Mouse (Mus musculus): ENCODE measurements around the gene Wwtr1. TPM values are rescaled to one million over a fixed set of nuclear protein-coding genes. Genes with fewer than 3 reads are reported as not detected.

Wwtr1 gene
- polyA plus RNA-seq, 1 experiment from 2014 or later: 17.4 TPM

DNA sequence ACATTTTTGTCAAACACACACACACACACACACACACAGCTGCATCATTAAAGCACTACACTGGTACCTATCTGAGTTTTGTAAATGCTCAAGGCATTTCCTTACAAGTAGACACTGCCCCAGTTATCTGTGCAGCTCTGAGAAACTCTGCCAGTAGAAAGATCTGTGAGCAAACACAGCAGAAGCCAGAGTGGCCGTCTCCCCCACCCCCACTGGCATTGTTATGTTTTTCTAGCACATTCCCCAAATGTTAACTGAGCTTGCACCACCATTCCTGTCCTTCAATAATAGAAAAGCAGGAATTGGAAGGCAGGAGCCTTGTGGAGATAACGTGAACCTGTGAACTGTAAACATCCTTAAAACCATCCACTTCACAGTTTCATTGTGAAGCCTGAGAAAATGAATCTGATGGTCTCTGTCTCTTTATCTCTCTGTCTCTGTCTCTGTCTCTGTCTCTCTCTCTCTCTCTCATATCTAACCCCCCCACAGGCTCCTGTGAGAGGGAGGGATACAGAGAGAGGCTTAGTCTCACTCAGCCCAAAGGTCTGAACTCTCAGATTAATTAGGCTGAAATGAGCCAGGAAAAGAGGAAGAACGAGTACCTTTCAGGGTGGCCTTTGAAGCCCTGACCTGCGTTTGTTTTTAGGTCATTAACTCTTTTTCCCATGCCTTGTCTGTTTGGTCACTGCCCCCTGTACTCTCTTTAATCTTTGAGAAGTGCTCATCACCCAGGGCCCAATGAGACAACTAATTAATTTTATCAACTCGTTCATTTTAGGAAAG is 146.8 kb downstream of the Wwtr1 start:
- Histone ChIP-seq H3K9ac (ENCODE audit: low read length) (no peak overlapping the region), H3K4me3 (ENCODE audit: control insufficient read depth in 1 of 2, insufficient read depth in 1 of 2, low read depth in 1 of 2, low read length in 2 of 2) (no peak overlapping the region), H3K4me2 (ENCODE audit: low read length) (no peak overlapping the region), H3K9me3 (ENCODE audit: control insufficient read depth, low read length) (no peaks in the 10 kb centered on the region), H3K4me1 (ENCODE audit: control insufficient read depth in 2 of 2, insufficient read depth in 2 of 2, low read length in 2 of 2) (peaks cover 14 to 25% of the 10 kb centered on the region in 2 experiments), H3K27ac (replicated peaks in 1 of 2; ENCODE audit: control insufficient read depth in 1 of 2, insufficient read depth in 1 of 2, low read depth in 2 of 2, low read length in 2 of 2) (peak overlapping the region; percentile 46 to 53; a peak in 3 of 4 replicates), H3K36me3 (ENCODE audit: control insufficient read depth, insufficient read depth, low read length) (no peaks in the 10 kb centered on the region), H3K27me3 (ENCODE audit: control insufficient read depth, insufficient read depth, low read length) (no peaks in the 10 kb centered on the region)
- WGBS: 30% methylated on average over 5 of the region's 5 CpGs
- ATAC-seq (ENCODE audit: insufficient number of reproducible peaks, insufficient read depth, low FRiP score, low read depth): peak; percentile 51; the same call in 1 of the 2 replicates

DNA sequence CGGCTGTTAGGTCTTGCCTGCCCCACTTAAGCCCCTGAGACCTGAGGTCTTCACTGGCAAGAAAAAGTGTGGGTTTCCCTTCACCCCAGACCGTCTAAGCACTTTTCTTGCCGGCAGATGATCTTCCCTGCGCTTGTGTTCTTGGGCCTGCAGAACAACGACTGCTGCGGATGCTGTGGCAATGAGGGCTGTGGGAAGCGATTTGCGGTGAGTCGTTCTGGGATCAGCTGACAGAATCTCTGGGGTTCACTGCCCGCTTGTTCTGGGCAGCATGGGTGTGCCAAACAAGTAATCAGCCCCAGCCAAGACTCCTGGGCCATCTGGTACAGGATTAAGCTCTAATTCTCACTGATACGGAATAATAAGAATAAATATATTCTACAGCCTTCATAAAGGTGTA is 149.4 kb downstream of the Wwtr1 start:
- Histone ChIP-seq H3K27me3 (ENCODE audit: control insufficient read depth, insufficient read depth, low read length) (no peaks in the 10 kb centered on the region), H3K36me3 (ENCODE audit: control insufficient read depth, insufficient read depth, low read length) (no peaks in the 10 kb centered on the region), H3K9me3 (ENCODE audit: control insufficient read depth, low read length) (no peaks in the 10 kb centered on the region), H3K9ac (ENCODE audit: low read length) (no peak overlapping the region), H3K27ac (replicated peaks in 1 of 2; ENCODE audit: control insufficient read depth in 1 of 2, insufficient read depth in 1 of 2, low read depth in 2 of 2, low read length in 2 of 2) (no peak overlapping the region; a peak in 1 of 4 replicates), H3K4me2 (ENCODE audit: low read length) (no peak overlapping the region), H3K4me3 (ENCODE audit: control insufficient read depth in 1 of 2, insufficient read depth in 1 of 2, low read depth in 1 of 2, low read length in 2 of 2) (no peak overlapping the region), H3K4me1 (ENCODE audit: control insufficient read depth in 2 of 2, insufficient read depth in 2 of 2, low read length in 2 of 2) (peaks cover 14 to 18% of the 10 kb centered on the region in 2 experiments)
- 91% methylated on average over 11 of the region's 11 CpGs for WGBS
- no peak for ATAC-seq (ENCODE audit: insufficient number of reproducible peaks, insufficient read depth, low FRiP score, low read depth)

DNA sequence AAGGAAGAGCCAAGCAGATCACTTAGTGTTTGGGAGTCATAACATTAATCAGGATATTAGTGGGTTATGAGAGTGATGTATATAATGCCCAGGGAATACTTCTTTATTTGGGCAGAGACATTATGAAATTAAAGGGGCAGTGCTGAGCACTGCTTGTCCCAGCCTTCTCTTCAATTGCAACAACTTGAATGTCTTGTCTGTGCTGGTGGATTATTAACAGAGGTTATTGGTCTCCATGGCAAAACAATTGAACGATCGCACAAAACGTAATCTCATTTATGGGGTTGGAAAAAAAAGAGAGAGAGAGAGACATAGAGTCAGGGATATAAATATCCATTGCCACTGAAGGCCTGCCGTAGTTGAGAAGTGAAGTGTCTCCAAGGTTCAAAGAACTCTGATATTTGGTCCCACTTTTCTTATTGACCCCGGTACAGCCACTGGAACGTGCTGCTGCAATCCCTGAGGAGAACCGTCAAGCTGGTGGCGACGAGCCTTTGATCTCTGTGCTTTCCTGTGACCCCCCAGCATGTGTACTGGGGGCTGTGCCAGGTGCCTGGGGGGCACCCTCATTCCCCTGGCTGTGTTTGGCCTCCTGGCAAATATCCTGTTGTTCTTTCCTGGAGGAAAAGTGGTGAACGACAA is 150.5 kb downstream of the Wwtr1 start, which contains the start of gene Tm4sf4:
Tm4sf4 (plus strand) TSS at position 226 of the 642 bp plus-strand sequence.
- ATAC-seq (ENCODE audit: insufficient number of reproducible peaks, insufficient read depth, low FRiP score, low read depth): no peak
- no peak within 1 kb of the TSS for H3K27ac ChIP-seq (replicated peaks in 1 of 2; ENCODE audit: control insufficient read depth in 1 of 2, insufficient read depth in 1 of 2, low read depth in 2 of 2, low read length in 2 of 2)
- 59% methylated on average over 10 of the region's 10 CpGs for WGBS
- no peaks in the 10 kb centered on the region for H3K27me3 ChIP-seq (ENCODE audit: control insufficient read depth, insufficient read depth, low read length)
- H3K4me3 ChIP-seq (ENCODE audit: control insufficient read depth in 1 of 2, insufficient read depth in 1 of 2, low read depth in 1 of 2, low read length in 2 of 2): no peak within 1 kb of the TSS
- no peak within 1 kb of the TSS for H3K4me2 ChIP-seq (ENCODE audit: low read length)
- no peak within 1 kb of the TSS for H3K9ac ChIP-seq (ENCODE audit: low read length)
- peaks cover 10 to 14% of the 10 kb centered on the region in 2 experiments; a peak in 3 of 4 replicates for H3K4me1 ChIP-seq (ENCODE audit: control insufficient read depth in 2 of 2, insufficient read depth in 2 of 2, low read length in 2 of 2)
- no peaks in the 10 kb centered on the region for H3K36me3 ChIP-seq (ENCODE audit: control insufficient read depth, insufficient read depth, low read length)
- no peaks in the 10 kb centered on the region for H3K9me3 ChIP-seq (ENCODE audit: control insufficient read depth, low read length)

DNA sequence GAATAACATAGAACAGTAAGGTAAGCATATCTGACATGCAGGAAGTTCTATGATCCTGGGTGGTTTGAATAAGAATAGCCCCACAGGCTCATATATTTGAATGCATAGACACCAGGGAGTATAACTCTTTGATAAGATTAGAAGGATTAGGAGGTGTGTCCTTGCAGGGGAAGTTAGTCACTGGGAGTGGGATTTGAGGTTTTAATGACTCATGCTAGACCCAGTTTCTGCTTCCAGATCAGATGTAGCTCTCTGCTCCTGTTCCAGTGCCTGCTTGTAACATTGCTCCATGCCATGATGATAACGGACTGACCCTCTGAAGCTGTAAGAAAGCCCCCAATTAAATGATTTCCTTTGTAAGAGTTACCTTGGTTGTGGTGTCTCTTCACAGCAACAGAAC is 155.1 kb downstream of the Wwtr1 start:
- Histone ChIP-seq H3K4me3 (ENCODE audit: control insufficient read depth in 1 of 2, insufficient read depth in 1 of 2, low read depth in 1 of 2, low read length in 2 of 2) (no peak overlapping the region), H3K27me3 (ENCODE audit: control insufficient read depth, insufficient read depth, low read length) (no peaks in the 10 kb centered on the region), H3K4me2 (ENCODE audit: low read length) (no peak overlapping the region), H3K9me3 (ENCODE audit: control insufficient read depth, low read length) (no peaks in the 10 kb centered on the region), H3K4me1 (ENCODE audit: control insufficient read depth in 2 of 2, insufficient read depth in 2 of 2, low read length in 2 of 2) (0 out of 4 replicates have a peak, but pooled peaks cover 3 to 4% of the 10 kb centered on the region in 2 experiments), H3K36me3 (ENCODE audit: control insufficient read depth, insufficient read depth, low read length) (no peaks in the 10 kb centered on the region), H3K27ac (replicated peaks in 1 of 2; ENCODE audit: control insufficient read depth in 1 of 2, insufficient read depth in 1 of 2, low read depth in 2 of 2, low read length in 2 of 2) (no peak overlapping the region), H3K9ac (ENCODE audit: low read length) (no peak overlapping the region)
- no peak for ATAC-seq (ENCODE audit: insufficient number of reproducible peaks, insufficient read depth, low FRiP score, low read depth)
- WGBS: 88% methylated on average over 1 of the region's 1 CpGs

DNA sequence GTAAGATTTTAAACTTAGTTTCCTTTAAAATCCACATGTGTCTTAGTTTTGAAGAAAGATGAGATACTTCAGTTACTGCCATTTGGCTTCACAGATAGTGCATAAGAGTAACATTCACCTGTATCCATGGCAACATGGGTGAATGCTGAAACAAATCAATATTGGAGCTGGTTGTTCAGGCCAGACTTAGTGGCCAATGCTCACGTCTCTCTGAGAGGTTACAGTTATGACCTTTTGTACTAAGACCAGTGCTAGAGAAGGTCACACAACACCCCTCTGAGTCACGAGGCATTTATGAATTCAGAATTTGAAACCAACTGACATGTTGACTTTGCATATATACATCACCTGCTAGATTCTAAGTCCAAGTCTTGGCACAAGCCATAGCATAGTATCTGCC is 155.5 kb downstream of the Wwtr1 start:
- no peak for ATAC-seq (ENCODE audit: insufficient number of reproducible peaks, insufficient read depth, low FRiP score, low read depth)
- Histone ChIP-seq H3K27ac (replicated peaks in 1 of 2; ENCODE audit: control insufficient read depth in 1 of 2, insufficient read depth in 1 of 2, low read depth in 2 of 2, low read length in 2 of 2) (no peak overlapping the region), H3K9ac (ENCODE audit: low read length) (no peak overlapping the region), H3K36me3 (ENCODE audit: control insufficient read depth, insufficient read depth, low read length) (no peaks in the 10 kb centered on the region), H3K27me3 (ENCODE audit: control insufficient read depth, insufficient read depth, low read length) (no peaks in the 10 kb centered on the region), H3K4me1 (ENCODE audit: control insufficient read depth in 2 of 2, insufficient read depth in 2 of 2, low read length in 2 of 2) (0 out of 4 replicates have a peak, but pooled peaks cover 2 to 3% of the 10 kb centered on the region in 2 experiments), H3K9me3 (ENCODE audit: control insufficient read depth, low read length) (no peaks in the 10 kb centered on the region), H3K4me3 (ENCODE audit: control insufficient read depth in 1 of 2, insufficient read depth in 1 of 2, low read depth in 1 of 2, low read length in 2 of 2) (no peak overlapping the region), H3K4me2 (ENCODE audit: low read length) (no peak overlapping the region)
- 71% methylated on average over 2 of the region's 2 CpGs for WGBS

DNA sequence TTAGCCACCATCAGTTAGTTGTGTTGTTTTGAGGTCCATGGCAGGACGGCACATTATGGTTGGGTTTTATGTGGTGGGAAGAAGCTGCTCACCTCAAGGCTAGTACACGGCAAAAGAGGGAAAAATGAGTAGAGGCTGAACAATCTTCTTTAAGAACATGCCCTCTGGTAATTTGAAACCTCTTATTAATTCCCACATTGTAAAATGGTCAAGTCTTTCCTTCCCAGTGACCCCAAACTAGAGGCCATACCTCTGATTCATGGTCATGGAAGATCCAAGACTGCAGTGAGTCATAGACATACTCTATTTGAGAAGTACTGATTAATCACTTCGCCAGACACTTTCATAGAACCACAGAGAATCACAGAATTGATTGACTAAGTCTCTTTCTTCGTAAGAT is 164.2 kb downstream of the Wwtr1 start:
- Histone ChIP-seq H3K9me3 (ENCODE audit: control insufficient read depth, low read length) (no peaks in the 10 kb centered on the region), H3K4me3 (ENCODE audit: control insufficient read depth in 1 of 2, insufficient read depth in 1 of 2, low read depth in 1 of 2, low read length in 2 of 2) (no peak overlapping the region), H3K9ac (ENCODE audit: low read length) (no peak overlapping the region), H3K4me1 (ENCODE audit: control insufficient read depth in 2 of 2, insufficient read depth in 2 of 2, low read length in 2 of 2) (no peaks in the 10 kb centered on the region), H3K27ac (replicated peaks in 1 of 2; ENCODE audit: control insufficient read depth in 1 of 2, insufficient read depth in 1 of 2, low read depth in 2 of 2, low read length in 2 of 2) (no peak overlapping the region), H3K4me2 (ENCODE audit: low read length) (no peak overlapping the region), H3K27me3 (ENCODE audit: control insufficient read depth, insufficient read depth, low read length) (no peaks in the 10 kb centered on the region), H3K36me3 (ENCODE audit: control insufficient read depth, insufficient read depth, low read length) (no peaks in the 10 kb centered on the region)
- 88% methylated on average over 4 of the region's 4 CpGs for WGBS
- no peak for ATAC-seq (ENCODE audit: insufficient number of reproducible peaks, insufficient read depth, low FRiP score, low read depth)
